Mouse (Mus musculus) kidney, postnatal 10 days (tissue): ENCODE measurements at regions not wholly inside any gene's neighbourhood (a gene's known extent, or its start where the extent isn't known, plus 50 kb on each side); places are given as distances from the start of the nearest gene placed in this dataset.
A peak's percentile ranks its signal among the peaks of the same experiment; 100 is the strongest.

Experiments
- DNase-seq: peaks from one replicate; pipeline ENCODE4 v3.0.0; 2021; ENCODE audit warnings: mixed read lengths

- DNase-seq = no peak
These were observed 320.4 kb downstream of the Synb start for GRCm38 (mm10) chr14:68973636-68974101.

GRCm38 (mm10) chr14:68966758-68967157 is 327.3 kb downstream of the Synb start:
- DNase-seq = peak; percentile 80

GRCm38 (mm10) chr14:68954577-68955460 is 339.3 kb downstream of the Synb start:
- no peak for DNase-seq

GRCm38 (mm10) chr14:68945906-68946305 is 348.2 kb downstream of the Synb start:
- DNase-seq = no peak

- DNase-seq = no peak
These were observed 348.7 kb downstream of the Synb start for GRCm38 (mm10) chr14:68945434-68945833.

GRCm38 (mm10) chr14:68941759-68942158 is 352.3 kb downstream of the Synb start:
- no peak for DNase-seq

GRCm38 (mm10) chr14:68941132-68941690 is 352.9 kb downstream of the Synb start:
- peak; percentile 22 for DNase-seq

GRCm38 (mm10) chr14:68935303-68935662 is 358.8 kb downstream of the Synb start:
- DNase-seq = no peak

- DNase-seq = peak; percentile 65
These were observed 359.3 kb downstream of the Synb start for GRCm38 (mm10) chr14:68934611-68935302.

GRCm38 (mm10) chr14:68927814-68928213 is 366.3 kb downstream of the Synb start:
- DNase-seq = peak; percentile 6

- peak; percentile 74 for DNase-seq
These were observed 371.0 kb downstream of the Synb start for GRCm38 (mm10) chr14:68923054-68923453.

GRCm38 (mm10) chr14:68922035-68922434 is 372.1 kb downstream of the Synb start:
- DNase-seq = no peak

GRCm38 (mm10) chr14:68918526-68919045 is 375.5 kb downstream of the Synb start:
- no peak for DNase-seq

- no peak for DNase-seq
These were observed 394.2 kb downstream of the Synb start for GRCm38 (mm10) chr14:68899921-68900320.

GRCm38 (mm10) chr14:68877171-68877570 is 416.9 kb downstream of the Synb start:
- no peak for DNase-seq

GRCm38 (mm10) chr14:68861071-68861470 is 433.0 kb downstream of the Synb start:
- no peak for DNase-seq

GRCm38 (mm10) chr14:68857948-68858347 is 436.2 kb downstream of the Synb start:
- DNase-seq = no peak

- DNase-seq = no peak
These were observed 445.6 kb downstream of the Synb start for GRCm38 (mm10) chr14:68848506-68848905.

GRCm38 (mm10) chr14:68847609-68848008 is 446.5 kb downstream of the Synb start:
- DNase-seq = no peak

- no peak for DNase-seq
These were observed 473.9 kb downstream of the Synb start for GRCm38 (mm10) chr14:68820241-68820640.

GRCm38 (mm10) chr14:68808976-68809375 is 485.1 kb downstream of the Synb start:
- no peak for DNase-seq

GRCm38 (mm10) chr14:68807918-68808317 is 486.2 kb downstream of the Synb start:
- DNase-seq = no peak

- DNase-seq = no peak
These were observed 487.5 kb downstream of the Synb start for GRCm38 (mm10) chr14:68806646-68807045.
